Mouse (Mus musculus) small intestine, adult 2 months (tissue): ENCODE measurements around the gene Kcnmb2.

Experiments used
- CTCF ChIP-seq: fragments of 200-500 bp; IDR thresholded peaks from 2 replicates; pipeline ENCODE4 v1.5.1; 2012; ENCODE audit warnings: low read depth, mild to moderate bottlenecking, control low read depth, inconsistent platforms, low read length, moderate library complexity, mixed read lengths; ENCODE audit not compliant: insufficient replicate concordance, insufficient read length; ENCODE audit errors: extremely low read depth
- POLR2A ChIP-seq: fragments of 200-500 bp; IDR thresholded peaks from 2 replicates; pipeline ENCODE4 v1.6.1; 2012; ENCODE audit warnings: low read depth, mild to moderate bottlenecking, control low read depth, inconsistent platforms, low read length, moderate library complexity

DNA sequence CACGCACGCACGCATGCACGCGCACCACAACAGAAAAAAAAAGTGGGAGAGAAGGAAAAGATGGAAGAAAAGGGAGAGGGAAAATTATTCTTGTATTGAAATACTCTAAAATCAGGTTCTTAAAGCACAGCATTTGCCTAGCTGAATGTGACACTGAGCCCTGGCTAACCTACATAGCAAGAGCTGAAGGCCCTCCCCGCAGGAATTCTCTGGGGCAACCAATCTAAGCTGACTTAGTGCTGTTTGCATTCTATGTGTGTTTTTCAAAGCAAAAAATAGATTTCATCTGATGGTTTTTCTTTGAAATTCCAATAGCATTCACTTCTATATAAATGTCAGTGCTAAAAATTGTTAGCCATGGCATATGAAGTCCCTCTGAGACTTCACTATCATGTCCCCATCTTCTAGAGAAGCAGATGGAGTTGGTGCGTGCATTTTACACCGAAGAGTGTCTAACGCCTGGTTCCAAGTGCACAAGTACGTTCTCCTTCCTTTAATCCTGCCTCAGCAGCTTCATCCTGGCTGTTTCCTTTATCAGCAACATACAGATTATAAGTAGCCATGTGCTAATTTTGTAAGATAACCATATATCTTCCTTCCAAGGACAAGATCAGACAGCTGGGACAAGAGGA, 151.4 kb downstream of the Kcnmb2 start:
- TF ChIP-seq POLR2A (no peak), CTCF (no peak)
